Mouse (Mus musculus) gonadal fat pad, adult 2 months (tissue): ENCODE results near the gene Slc15a5. TPM values are rescaled to one million over a fixed set of nuclear protein-coding genes. Genes with fewer than 3 reads are reported as not detected.

Source experiments
- DNase-seq: peaks from one replicate; pipeline ENCODE4 v3.0.0-alpha.2; 2012; ENCODE audit warnings: low read depth
- polyA plus RNA-seq: library from polyadenylated mRNA; depleted of rRNA; stranded (reverse); fragments of >200 nt; gene quantifications from 2 replicates; pipeline ENCODE4 v1.2.3, GENCODE M21; 2012

The Slc15a5 gene
- polyA plus RNA-seq, 1 experiment: 0.93 TPM

DNA sequence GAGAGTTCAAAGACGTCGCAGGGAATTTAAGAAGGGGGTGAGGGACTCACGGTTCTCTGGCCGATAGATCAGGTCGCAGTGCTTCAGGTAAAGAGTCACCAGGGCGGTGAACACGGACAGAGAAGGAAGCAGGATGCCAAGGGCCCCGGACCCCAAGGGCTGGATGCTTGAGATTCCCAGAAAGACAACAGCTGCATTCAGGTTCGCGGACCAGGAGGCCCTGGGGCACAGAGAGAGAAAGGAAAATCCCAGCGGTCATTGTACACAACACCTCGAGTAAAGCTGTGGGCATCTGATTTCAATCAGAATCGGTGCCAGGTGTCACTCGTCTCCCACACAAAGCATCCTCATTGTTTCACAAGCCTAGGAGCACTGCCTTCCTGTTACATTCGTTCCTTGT is 24.1 kb downstream of the Slc15a5 start:
- no peak for DNase-seq

DNA sequence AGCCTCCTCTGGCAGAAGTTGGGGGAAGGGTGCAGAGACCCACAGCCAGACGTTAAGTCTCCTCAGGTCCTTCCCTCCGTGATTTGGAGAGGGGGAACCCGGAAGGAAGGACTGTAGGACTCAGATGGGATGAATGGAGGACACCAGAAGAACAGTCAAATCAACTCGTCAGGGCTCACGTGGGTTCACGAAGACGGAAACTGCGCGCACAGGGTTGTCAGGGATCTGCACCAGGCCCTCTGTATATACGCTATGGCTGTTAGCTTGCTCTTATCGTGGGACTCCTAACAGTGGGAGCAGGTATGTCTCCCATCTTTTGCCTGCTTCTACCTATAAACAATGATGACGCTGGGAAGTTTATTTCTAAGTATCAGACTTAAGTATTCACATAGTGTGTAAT is 24.8 kb downstream of the Slc15a5 start:
- no peak for DNase-seq

- DNase-seq: no peak
Measured at GRCm38 (mm10) chr6:138054166-138054565, 25.6 kb downstream of the Slc15a5 start.

DNA sequence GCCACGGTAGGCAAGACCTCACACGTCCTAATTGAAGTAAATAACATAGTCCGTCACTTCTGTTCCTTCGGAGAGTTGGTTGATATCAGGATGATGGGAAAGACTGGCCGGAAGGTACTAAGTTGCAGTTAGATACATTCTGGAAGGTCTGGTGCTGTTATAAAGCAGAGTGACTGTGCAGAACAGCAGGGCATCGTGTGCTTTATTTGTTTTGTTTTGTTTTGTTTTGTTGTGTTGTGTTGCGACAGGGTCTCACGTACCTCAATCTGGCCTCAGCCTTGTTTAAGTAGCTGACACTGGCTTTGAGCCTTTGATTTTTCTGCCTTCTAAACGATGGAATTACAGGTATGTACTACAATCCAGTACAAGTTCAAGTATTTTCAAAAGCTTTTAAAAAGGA is 26.0 kb downstream of the Slc15a5 start:
- no peak for DNase-seq

- DNase-seq: no peak
Measured at GRCm38 (mm10) chr6:138045364-138045763, 34.4 kb downstream of the Slc15a5 start.

GRCm38 (mm10) chr6:138042891-138043290 is 36.8 kb downstream of the Slc15a5 start:
- no peak for DNase-seq

DNA sequence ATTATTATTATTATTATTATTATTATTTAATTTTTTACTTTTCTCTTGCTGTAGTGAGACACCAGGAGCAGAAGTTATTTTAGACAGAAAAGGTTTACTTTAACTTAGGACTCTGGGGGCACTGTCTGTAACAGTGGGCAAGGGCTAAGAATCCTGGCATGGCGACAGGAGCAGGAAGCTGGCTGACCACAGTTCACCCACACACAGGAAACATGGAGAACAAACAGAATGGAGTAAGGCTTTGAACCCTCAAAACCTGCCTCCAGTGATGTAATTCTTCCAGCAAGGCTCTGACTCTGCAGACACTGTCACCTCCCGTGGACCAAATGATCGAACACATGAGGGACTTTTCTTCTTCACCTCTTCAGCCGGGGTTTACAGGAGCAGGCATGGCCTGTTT is 37.9 kb downstream of the Slc15a5 start:
- DNase-seq: no peak

DNA sequence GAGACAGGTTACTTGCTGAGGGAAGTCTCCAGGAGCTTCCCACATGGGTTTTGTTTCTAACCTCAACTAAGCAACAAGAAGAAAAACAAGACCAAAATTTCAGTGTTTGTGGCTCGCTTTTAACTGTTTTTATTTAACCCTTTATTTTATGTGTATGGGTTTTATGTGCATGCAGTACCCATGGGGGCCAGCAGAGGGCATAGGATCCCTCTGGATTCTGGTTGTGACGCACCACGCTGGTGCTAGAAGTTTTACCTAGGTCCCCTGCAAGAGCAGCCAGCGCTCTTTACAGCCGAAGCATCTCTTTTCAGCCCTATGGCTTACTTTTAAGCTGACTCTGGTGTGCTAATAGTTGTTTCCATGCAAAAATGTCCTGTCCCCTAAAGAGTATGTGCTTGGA is 42.1 kb downstream of the Slc15a5 start:
- DNase-seq: no peak

- DNase-seq: no peak
Measured at GRCm38 (mm10) chr6:138036891-138037290, 42.8 kb downstream of the Slc15a5 start.

DNA sequence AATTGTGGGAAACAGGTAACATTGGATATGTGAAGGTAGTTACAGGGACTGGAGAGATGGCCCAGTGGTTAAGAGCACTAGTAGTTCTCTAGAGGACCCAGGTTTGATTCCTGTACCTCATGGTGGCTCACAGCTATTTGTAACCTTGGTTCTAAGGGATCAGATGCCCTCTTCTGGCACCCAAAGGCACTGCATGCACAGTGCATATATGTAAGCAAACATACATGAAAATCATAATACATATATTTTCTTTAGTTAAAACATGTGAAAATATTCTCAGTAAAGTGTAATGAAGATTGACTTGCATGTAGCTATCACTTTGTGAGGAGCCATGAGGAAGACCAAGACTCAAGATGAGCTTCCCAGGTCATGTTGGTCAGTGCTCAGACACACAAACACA is 62.8 kb downstream of the Slc15a5 start:
- DNase-seq: no peak

DNA sequence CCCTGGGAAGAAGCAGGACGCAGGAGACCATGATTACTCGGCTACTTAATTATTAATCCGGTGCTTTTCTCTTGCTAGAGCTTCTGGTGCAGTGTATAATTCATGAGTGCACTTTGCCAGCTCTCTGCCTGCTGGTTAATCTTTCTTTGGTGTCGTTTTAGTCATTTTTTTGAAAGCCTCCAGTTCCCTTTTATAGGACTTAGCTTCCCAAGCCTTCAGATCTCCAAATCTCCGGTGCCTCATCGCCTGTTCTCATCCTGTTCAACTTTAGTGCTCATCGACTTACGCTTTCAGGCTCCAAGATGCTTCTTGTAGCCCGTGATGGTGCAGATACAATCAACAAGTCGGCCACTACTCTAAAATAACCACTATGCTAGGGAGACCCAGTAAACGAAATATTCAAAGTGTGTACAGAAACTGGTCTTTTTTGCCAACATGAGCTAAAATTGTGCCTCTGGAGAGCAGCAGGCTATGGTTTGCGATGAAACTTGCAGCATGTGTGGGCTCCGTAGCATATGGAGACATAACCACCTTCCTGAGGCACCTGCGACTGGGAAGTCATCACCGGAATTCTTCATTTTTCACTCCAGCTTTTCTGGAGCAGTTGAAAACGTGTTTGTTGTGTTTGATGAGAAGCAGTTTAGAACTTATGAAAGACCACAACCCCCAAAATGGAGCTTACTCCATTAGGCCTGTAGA is 64.6 kb downstream of the Slc15a5 start:
- DNase-seq: no peak

DNA sequence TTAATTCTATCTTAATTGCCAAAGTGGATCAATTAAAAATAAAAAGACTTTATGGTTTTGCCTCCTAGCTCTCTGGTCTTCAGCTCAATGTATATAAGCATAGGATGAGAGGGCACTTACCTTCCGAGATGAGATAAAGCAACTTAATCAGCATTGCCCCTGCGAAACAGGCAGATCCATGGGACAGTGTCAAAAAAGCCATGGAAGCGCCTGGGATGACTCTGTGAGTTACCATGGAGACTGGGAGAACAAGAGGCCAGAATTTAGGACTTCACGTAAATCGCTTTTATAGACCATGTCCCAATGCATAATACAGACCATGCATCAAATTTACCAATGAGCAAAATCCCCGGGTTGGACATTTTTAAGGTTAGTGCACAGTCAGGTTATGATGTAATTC is 67.8 kb downstream of the Slc15a5 start:
- no peak for DNase-seq

DNA sequence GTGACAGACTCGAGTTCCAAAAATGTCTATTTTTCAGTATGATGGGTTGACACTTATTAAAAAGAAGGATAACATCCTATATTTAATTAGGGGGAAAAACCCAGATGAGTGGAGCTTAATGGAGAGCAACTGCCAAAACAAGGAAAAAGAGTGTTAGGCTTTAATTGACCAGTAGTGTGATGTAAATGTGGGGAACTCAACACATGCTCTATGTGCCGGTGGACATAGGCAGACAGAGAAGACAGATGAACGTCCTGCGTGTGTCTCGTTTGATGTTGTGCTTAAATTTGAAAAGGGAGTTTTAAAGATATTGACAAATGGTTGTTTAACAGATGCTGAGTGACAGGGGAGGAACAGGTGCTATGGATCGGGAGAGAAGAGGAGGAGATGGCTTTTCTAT is 72.0 kb downstream of the Slc15a5 start:
- DNase-seq: no peak

GRCm38 (mm10) chr6:138006525-138007251 is 73.0 kb downstream of the Slc15a5 start:
- no peak for DNase-seq

DNA sequence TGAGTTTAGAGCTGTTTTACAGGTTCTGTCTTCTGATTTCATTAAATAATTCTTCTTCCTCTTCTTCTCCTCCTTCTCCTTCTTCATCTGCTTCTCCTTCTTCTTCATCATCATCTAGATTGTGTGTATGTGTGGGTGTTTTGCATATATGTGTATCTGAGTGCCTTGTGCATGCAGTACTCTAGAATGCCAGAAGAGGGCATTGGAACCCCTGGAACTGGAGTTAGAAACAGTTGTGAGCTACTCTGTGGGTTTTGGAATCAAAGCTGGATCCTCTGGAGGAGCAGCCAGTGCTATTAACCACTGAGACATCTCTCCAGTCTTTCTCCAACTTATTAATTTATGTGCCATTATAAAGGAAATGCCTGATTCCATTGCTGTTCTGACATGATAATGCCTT is 89.9 kb downstream of the Slc15a5 start:
- no peak for DNase-seq

GRCm38 (mm10) chr6:137985169-137985568 is 94.5 kb downstream of the Slc15a5 start:
- no peak for DNase-seq

DNA sequence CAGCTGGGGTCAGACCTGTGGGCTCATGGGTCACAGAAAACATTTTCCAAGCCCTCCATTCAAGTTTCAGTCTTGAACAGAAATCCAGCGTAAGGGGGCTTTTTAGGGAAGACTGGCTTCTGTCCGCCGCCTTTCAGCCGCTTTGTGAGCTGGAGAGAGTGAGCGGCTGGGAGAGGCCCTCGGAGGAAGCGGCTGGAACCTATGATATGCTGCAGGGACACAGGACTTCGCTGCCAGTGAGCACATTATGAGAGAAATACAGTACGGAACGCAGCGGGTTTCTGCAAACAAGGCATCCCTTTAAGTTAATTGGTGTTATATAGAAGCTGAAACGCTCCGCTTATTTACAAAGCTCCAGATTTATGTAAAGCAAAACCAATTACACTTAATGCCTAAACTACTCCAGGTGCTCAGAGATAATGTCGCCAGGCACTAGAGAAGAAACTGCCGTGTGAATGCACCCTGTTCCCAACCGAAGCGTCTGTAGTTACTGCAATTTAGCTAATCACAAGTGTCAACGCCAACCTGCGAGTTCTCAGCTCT is 97.5 kb downstream of the Slc15a5 start:
- no peak for DNase-seq

DNA sequence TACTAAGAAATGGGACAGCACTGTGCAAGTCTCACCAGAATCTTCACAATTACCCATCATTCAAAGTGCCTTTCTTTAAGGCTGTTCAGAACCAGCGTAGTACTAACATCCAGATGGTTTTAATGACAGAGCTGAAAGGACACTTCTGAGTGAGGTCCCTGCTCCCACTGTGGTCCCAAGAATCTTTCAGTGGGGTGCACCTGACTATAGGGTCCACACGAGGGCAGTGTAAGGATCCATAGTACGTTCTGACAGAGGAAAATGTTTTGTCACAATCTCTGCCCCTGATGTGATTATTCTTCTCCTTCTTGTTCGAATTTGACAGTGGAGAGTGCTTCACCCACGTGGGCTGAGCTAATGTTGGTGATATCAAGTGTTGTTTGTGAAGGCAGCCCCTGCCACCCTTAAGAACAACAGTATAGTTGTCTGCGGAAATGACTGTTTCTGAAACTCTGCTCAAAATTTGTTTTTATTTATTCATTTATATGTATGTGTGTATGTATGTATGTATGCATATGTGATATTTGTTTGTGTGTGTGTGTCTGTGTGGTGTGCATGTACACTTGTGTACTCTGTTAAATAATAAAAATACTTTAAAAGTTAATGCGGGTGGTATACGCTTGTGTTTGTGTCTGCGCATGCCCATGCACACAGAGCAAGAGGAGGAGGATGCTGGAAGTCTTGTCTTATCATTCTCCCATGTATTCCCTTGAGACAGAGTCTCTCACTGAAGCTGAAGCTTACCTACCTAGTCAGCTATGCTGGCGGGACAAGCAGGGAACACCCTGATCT is 98.6 kb downstream of the Slc15a5 start:
- DNase-seq: no peak

- DNase-seq: no peak
Measured at GRCm38 (mm10) chr6:137980413-137980812, 99.3 kb downstream of the Slc15a5 start.

DNA sequence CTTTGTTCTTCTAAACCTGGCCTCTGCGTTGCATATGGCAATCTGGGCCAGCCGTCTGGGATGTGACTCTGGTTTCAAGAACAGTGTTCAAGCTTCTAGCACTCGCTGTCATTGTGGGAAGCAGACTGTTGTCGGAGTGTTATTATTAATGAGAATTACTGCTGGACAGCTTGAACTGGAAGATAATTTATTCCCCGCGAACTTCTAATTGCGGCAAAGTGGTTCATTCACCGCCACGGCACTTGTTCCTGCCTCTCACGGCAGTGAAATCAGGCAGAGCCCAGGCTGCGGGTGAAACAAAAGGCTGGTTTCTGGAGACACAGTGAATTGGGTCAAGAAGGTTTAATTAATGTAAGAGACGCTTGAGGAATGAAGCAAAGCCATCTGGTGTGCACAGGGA is 99.9 kb downstream of the Slc15a5 start:
- DNase-seq: no peak

GRCm38 (mm10) chr6:137976021-137976420 is 103.7 kb downstream of the Slc15a5 start:
- DNase-seq: no peak

GRCm38 (mm10) chr6:137963703-137964102 is 116.0 kb downstream of the Slc15a5 start:
- DNase-seq: no peak
